ENCODE assay signal across 13 mouse cellular contexts in the genomic region with DNA sequence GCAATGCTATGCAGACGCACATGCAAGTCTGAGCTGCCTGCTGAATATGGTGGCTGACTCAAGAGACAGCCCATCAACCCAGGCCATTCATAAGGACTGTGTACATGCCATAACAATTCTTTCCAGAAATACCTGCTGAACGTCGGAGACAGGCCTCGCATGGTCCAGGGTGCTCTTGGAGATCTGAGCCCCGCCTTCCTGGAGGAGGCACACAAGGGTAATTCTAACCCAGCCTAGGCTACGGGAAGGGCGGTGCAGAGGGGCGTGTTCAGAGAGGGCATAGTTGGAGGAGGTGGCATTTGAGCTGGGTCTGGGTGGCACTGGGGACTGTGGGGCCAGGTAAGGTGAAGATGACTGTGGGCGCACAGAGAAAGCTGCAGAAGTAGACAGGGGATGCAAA. TPM values are rescaled to one million over a fixed set of nuclear protein-coding genes. Genes with fewer than 3 reads are reported as not detected.
A peak's percentile ranks its signal among the peaks of the same experiment; 100 is the strongest.
DNase-seq lines count a peak whose midpoint lies in the region; ATAC-seq and TF ChIP-seq lines count a peak whose summit lies in the region.
"Had no signal": no experiment of that assay in that cellular context is flagged by ENCODE, and none has a peak within 500 bp of the region (broad histone marks: within the 10 kb centered on the region; RNA-seq: fewer than 3 reads in every experiment).

No protein-coding gene starts in this region.

- no peak for TF ChIP-seq CTCF in E14TG2a.4 (conservative IDR thresholded peaks at IDR 0.05; ENCODE audit: low read length)

- H3K27ac ChIP-seq in kidney, embryonic 15.5 days = no peak overlapping the region
- H3K27ac ChIP-seq in hindbrain, embryonic 16.5 days (ENCODE audit: low read depth, low read length) = no peak overlapping the region
- H3K27ac ChIP-seq: hindbrain, embryonic 13.5 days; midbrain, embryonic 13.5 days had no signal

- 60% methylated on average over 9 of the region's 9 CpGs for WGBS in kidney, embryonic 15.5 days
- 81% methylated on average over 9 of the region's 9 CpGs for WGBS in hindbrain, embryonic 16.5 days

- peaks cover 8% of the 10 kb centered on the region; the same call in 1 of the 2 replicates for H3K27me3 ChIP-seq in E14TG2a.4 (ENCODE audit: insufficient read depth, low read length)
- H3K27me3 ChIP-seq in kidney, embryonic 15.5 days = no peaks in the 10 kb centered on the region
- no peaks in the 10 kb centered on the region for H3K27me3 ChIP-seq in hindbrain, embryonic 16.5 days (replicated peaks; ENCODE audit: control insufficient read depth, insufficient read depth, low read length)
- H3K27me3 ChIP-seq: hindbrain, embryonic 13.5 days; midbrain, embryonic 13.5 days had no signal

- peak; percentile 33; the same call in 1 of the 2 replicates for ATAC-seq in kidney, embryonic 15.5 days (replicated peaks; ENCODE audit: low FRiP score)
- ATAC-seq in hindbrain, embryonic 16.5 days = no peak
- ATAC-seq: midbrain, embryonic 13.5 days had no signal

- no peaks in the 10 kb centered on the region for H3K36me3 ChIP-seq in E14TG2a.4 (ENCODE audit: insufficient read depth, low read length)
- no peaks in the 10 kb centered on the region for H3K36me3 ChIP-seq in kidney, embryonic 15.5 days
- H3K36me3 ChIP-seq in hindbrain, embryonic 16.5 days (ENCODE audit: control insufficient read depth, insufficient read depth, low read length) = no peaks in the 10 kb centered on the region
- H3K36me3 ChIP-seq: hindbrain, embryonic 13.5 days; midbrain, embryonic 13.5 days had no signal

- peaks cover 5% of the 10 kb centered on the region for H3K9me3 ChIP-seq in E14TG2a.4 (ENCODE audit: low read length)
- no peaks in the 10 kb centered on the region for H3K9me3 ChIP-seq in kidney, embryonic 15.5 days (replicated peaks)
- H3K9me3 ChIP-seq in hindbrain, embryonic 16.5 days (ENCODE audit: control insufficient read depth, low read length) = no peaks in the 10 kb centered on the region
- H3K9me3 ChIP-seq: hindbrain, embryonic 13.5 days; midbrain, embryonic 13.5 days had no signal

- peaks cover 48% of the 10 kb centered on the region for H3K4me1 ChIP-seq in E14TG2a.4 (replicated peaks; ENCODE audit: low read depth, low read length)
- peaks cover 26% of the 10 kb centered on the region for H3K4me1 ChIP-seq in kidney, embryonic 15.5 days
- H3K4me1 ChIP-seq in hindbrain, embryonic 16.5 days (ENCODE audit: control insufficient read depth, insufficient read depth, low read depth, low read length) = peaks cover 5% of the 10 kb centered on the region; the same call in 1 of the 2 replicates

- peak overlapping the region; percentile 35 for H3K4me3 ChIP-seq in E14TG2a.4 (replicated peaks; ENCODE audit: low read length)
- no peak overlapping the region for H3K4me3 ChIP-seq in kidney, embryonic 15.5 days (replicated peaks)
- H3K4me3 ChIP-seq in hindbrain, embryonic 16.5 days (ENCODE audit: low read length) = no peak overlapping the region
- H3K4me3 ChIP-seq: hindbrain, embryonic 13.5 days; midbrain, embryonic 13.5 days had no signal

- peak; percentile 13 for DNase-seq in c-Kit-positive CD71-positive TER-119-positive erythroid progenitor cells, embryonic 14.5 days (ENCODE audit: low spot score)
- DNase-seq in lung, postnatal 10 days = peak; percentile 38
- DNase-seq in layer of hippocampus, adult 9-10 months (ENCODE audit: low spot score) = no peak
- no peak for DNase-seq in layer of hippocampus, adult 8-10 months (ENCODE audit: low spot score in 2 of 2)
- DNase-seq: adrenal gland, postnatal 14 days; embryo, embryonic 11 days; layer of hippocampus, postnatal 36 days; thymus, postnatal 36 days had no signal

- no peak overlapping the region for H3K4me2 ChIP-seq in kidney, embryonic 15.5 days
- H3K4me2 ChIP-seq in hindbrain, embryonic 16.5 days (ENCODE audit: low read length) = no peak overlapping the region
- H3K4me2 ChIP-seq: hindbrain, embryonic 13.5 days; midbrain, embryonic 13.5 days had no signal

- H3K9ac ChIP-seq in kidney, embryonic 15.5 days = no peak overlapping the region
- H3K9ac ChIP-seq in hindbrain, embryonic 16.5 days (ENCODE audit: low read depth, low read length) = no peak overlapping the region
- H3K9ac ChIP-seq: hindbrain, embryonic 13.5 days; midbrain, embryonic 13.5 days had no signal

RNA-seq across cellular contexts. Expression of a gene that starts 39.1 kb away (rescaled TPM):
- polyA plus RNA-seq in kidney, embryonic 15.5 days (2015; fragmentation: Nextera tagmentation; extraction: Ambion mirVana) = 36.6 and 40.8 TPM in 2 replicates
- 10 to 100 TPM; 35.8 to 44.1 (median 39.9) TPM for total RNA-seq in layer of hippocampus, adult 8-10 months (2022)
- 29.1 and 29.2 TPM in 2 replicates for polyA plus RNA-seq in hindbrain, embryonic 16.5 days (2015; fragmentation: Nextera tagmentation; extraction: Ambion mirVana)

Comparison
In these comparisons a context has a peak if more than half of its experiments do, and no peak if none do; other contexts are left out.
1. DNase-seq: peak in c-Kit-positive CD71-positive TER-119-positive erythroid progenitor cells, embryonic 14.5 days (single experiment) and lung, postnatal 10 days (single experiment); none in layer of hippocampus, adult 9-10 months (single experiment) and layer of hippocampus, adult 8-10 months (0 of 2).